Comparison of ENCODE assay signal across 9 mouse cellular contexts in genomic region chr4:142238486-142239239, GRCm38 (mm10). TPM values are rescaled to one million over a fixed set of nuclear protein-coding genes. Genes with fewer than 3 reads are reported as not detected.
A peak's percentile ranks its signal among the peaks of the same experiment; 100 is the strongest.
DNase-seq lines count a peak whose midpoint lies in the region; ATAC-seq and TF ChIP-seq lines count a peak whose summit lies in the region.
"Had no signal": no experiment of that assay in that cellular context is flagged by ENCODE, and none has a peak within 500 bp of the region (broad histone marks: within the 10 kb centered on the region; RNA-seq: fewer than 3 reads in every experiment).

No protein-coding gene starts in this region.

- H3K27ac ChIP-seq in CH12.LX (ENCODE audit: insufficient read depth, low read depth), result no peak overlapping the region
- peak overlapping the region; percentile 46; the same call in 1 of the 2 replicates for H3K27ac ChIP-seq in forebrain, embryonic 12.5 days
- H3K27ac ChIP-seq in liver, embryonic 16.5 days (ENCODE audit: low read length), result no peak overlapping the region
- 0 out of 2 replicates have a peak overlapping the region, but pooled peaks have one; percentile 29 for H3K27ac ChIP-seq in neural tube, embryonic 15.5 days (replicated peaks)

- peak; percentile 12 for DNase-seq in CH12.LX (ENCODE audit: extremely low read depth)
- DNase-seq in brain, embryonic 14.5 days (ENCODE audit: low read depth), result peak; percentile 55
- DNase-seq in heart, postnatal 14 days, result peak; percentile 77 to 83
- peak; percentile 68 to 86 for DNase-seq in kidney, postnatal 36 days
- DNase-seq in urinary bladder, postnatal 36 days (ENCODE audit: low spot score in 2 of 2), result peak; percentile 62 to 68

- no peak for TF ChIP-seq POLR2A in CH12.LX (IDR thresholded peaks at IDR 0.05; ENCODE audit: low read depth, low read length)
- no peak for TF ChIP-seq POLR2A in brain, embryonic 14.5 days (IDR thresholded peaks at IDR 0.05; ENCODE audit: borderline replicate concordance, extremely low read depth, insufficient read depth, insufficient read length, poor library complexity, severe bottlenecking)

- dilution Hi-C loops in CH12.LX (cut with MboI; ENCODE audit: extremely low pct_ligation_motif_present, extremely low pct_unique_long_range_greater_than_20kb, low sequenced_read_pairs), result no loop called here

- peak; percentile 56 for ATAC-seq in forebrain, embryonic 12.5 days (ENCODE audit: low FRiP score)
- peak; percentile 57 for ATAC-seq in liver, embryonic 16.5 days (ENCODE audit: low read depth)
- peak; percentile 73 for ATAC-seq in neural tube, embryonic 15.5 days (ENCODE audit: low FRiP score)

- no peak for TF ChIP-seq EP300 in CH12.LX (IDR thresholded peaks at IDR 0.05; ENCODE audit: low read length)

- no peaks in the 10 kb centered on the region for H3K27me3 ChIP-seq in CH12.LX (replicated peaks)
- peaks cover 18% of the 10 kb centered on the region; the same call in 1 of the 2 replicates for H3K27me3 ChIP-seq in forebrain, embryonic 12.5 days
- H3K27me3 ChIP-seq in liver, embryonic 16.5 days (ENCODE audit: control insufficient read depth, insufficient read depth, low read depth, low read length), result peaks cover 12% of the 10 kb centered on the region
- peaks cover 6% of the 10 kb centered on the region; the same call in 1 of the 2 replicates for H3K27me3 ChIP-seq in neural tube, embryonic 15.5 days (replicated peaks)

- H3K4me1 ChIP-seq in CH12.LX (ENCODE audit: control insufficient read depth in 1 of 2, insufficient read depth in 2 of 2), result peaks cover 6 to 24% of the 10 kb centered on the region in 2 experiments
- peaks cover 28% of the 10 kb centered on the region for H3K4me1 ChIP-seq in forebrain, embryonic 12.5 days
- no peaks in the 10 kb centered on the region for H3K4me1 ChIP-seq in liver, embryonic 16.5 days (ENCODE audit: control insufficient read depth, low read depth, low read length)
- peaks cover 31% of the 10 kb centered on the region for H3K4me1 ChIP-seq in neural tube, embryonic 15.5 days

- peak overlapping the region; percentile 70 for H3K9ac ChIP-seq in CH12.LX (ENCODE audit: insufficient read depth, low read depth)
- peak overlapping the region; percentile 64 for H3K9ac ChIP-seq in forebrain, embryonic 12.5 days
- peak overlapping the region; percentile 18; the same call in 1 of the 2 replicates for H3K9ac ChIP-seq in liver, embryonic 16.5 days (ENCODE audit: low read depth, low read length)
- H3K9ac ChIP-seq in neural tube, embryonic 15.5 days (replicated peaks), result peak overlapping the region; percentile 56

- under 1% methylated on average over 57 of the region's 69 CpGs for WGBS in forebrain, embryonic 12.5 days
- WGBS in liver, embryonic 16.5 days (ENCODE audit: insufficient replicate concordance), result under 1% methylated on average over 69 of the region's 69 CpGs
- WGBS in neural tube, embryonic 15.5 days, result under 1% methylated on average over 56 of the region's 69 CpGs

- TF ChIP-seq RAD21 in CH12.LX (IDR thresholded peaks at IDR 0.05; ENCODE audit: low read depth, low read length), result peak; percentile 17

- no peaks in the 10 kb centered on the region for H3K9me3 ChIP-seq in CH12.LX (replicated peaks; ENCODE audit: low read length)
- H3K9me3 ChIP-seq in forebrain, embryonic 12.5 days, result no peaks in the 10 kb centered on the region
- no peaks in the 10 kb centered on the region for H3K9me3 ChIP-seq in liver, embryonic 16.5 days (replicated peaks; ENCODE audit: control insufficient read depth, low read length)
- H3K9me3 ChIP-seq in neural tube, embryonic 15.5 days (replicated peaks), result no peaks in the 10 kb centered on the region

- intact Hi-C loops in heart, postnatal 14 days (cut with DNase I), result loop anchor here (2.0 kb wide), 1 partner anchor 86 kb away; no protein-coding TSS in a partner anchor

- in situ Hi-C loops in CH12.LX (cut with MboI; ENCODE audit: low pct_ligation_motif_present, low pct_unique_long_range_greater_than_20kb, low sequenced_read_pairs), result loop anchor here (5.0 kb wide), 1 partner anchor 81 kb away; no protein-coding TSS in a partner anchor

- H3K36me3 ChIP-seq in CH12.LX (replicated peaks in 1 of 2; ENCODE audit: control insufficient read depth in 1 of 2, insufficient read depth in 1 of 2, low read length in 1 of 2), result peaks cover 0 to 14% of the 10 kb centered on the region in 2 experiments
- H3K36me3 ChIP-seq in forebrain, embryonic 12.5 days (replicated peaks), result no peaks in the 10 kb centered on the region
- H3K36me3 ChIP-seq in liver, embryonic 16.5 days (ENCODE audit: control insufficient read depth, insufficient read depth), result no peaks in the 10 kb centered on the region
- no peaks in the 10 kb centered on the region for H3K36me3 ChIP-seq in neural tube, embryonic 15.5 days

- 0 out of 2 replicates have a peak, but pooled peaks cover 4% of the 10 kb centered on the region for H3K79me2 ChIP-seq in CH12.LX (replicated peaks; ENCODE audit: control insufficient read depth, extremely low read depth, insufficient read depth, poor library complexity, severe bottlenecking)

- peak overlapping the region; percentile 66 for H3K4me2 ChIP-seq in CH12.LX (ENCODE audit: insufficient read depth, low read depth, poor library complexity, severe bottlenecking)
- H3K4me2 ChIP-seq in forebrain, embryonic 12.5 days, result peak overlapping the region; percentile 98
- peak overlapping the region; percentile 78 for H3K4me2 ChIP-seq in liver, embryonic 16.5 days (ENCODE audit: low read depth, low read length)
- peak overlapping the region; percentile 95 for H3K4me2 ChIP-seq in neural tube, embryonic 15.5 days

- peak overlapping the region; percentile 66 to 93 (median 85) for H3K4me3 ChIP-seq in CH12.LX (replicated peaks in 1 of 3; ENCODE audit: low read depth in 2 of 3, low read length in 2 of 3, poor library complexity in 1 of 3)
- peak overlapping the region; percentile 64 for H3K4me3 ChIP-seq in forebrain, embryonic 12.5 days (replicated peaks)
- peak overlapping the region; percentile 62 for H3K4me3 ChIP-seq in liver, embryonic 16.5 days (ENCODE audit: low read depth, low read length)
- H3K4me3 ChIP-seq in neural tube, embryonic 15.5 days (replicated peaks), result peak overlapping the region; percentile 58

- peak in 1 of 2 experiments; percentile 60; a peak in 2 of 4 replicates for TF ChIP-seq CTCF in CH12.LX (conservative IDR thresholded peaks at IDR 0.05 in 1 of 2, IDR thresholded peaks at IDR 0.05 in 1 of 2; ENCODE audit: low read depth in 2 of 2, low read length in 2 of 2)
- TF ChIP-seq CTCF in brain, embryonic 14.5 days (IDR thresholded peaks at IDR 0.05; ENCODE audit: borderline replicate concordance, extremely low read depth, insufficient read depth, insufficient read length), result peak; percentile 19; the same call in 1 of the 2 replicates

TF ChIP-seq in CH12.LX, 34 proteins besides CTCF, POLR2A, EP300 and RAD21:
- TF ChIP-seq SMC3 (IDR thresholded peaks at IDR 0.05; ENCODE audit: low read depth, low read length) (peak; percentile 29), UBTF (IDR thresholded peaks at IDR 0.05; ENCODE audit: low read depth, low read length) (peak; percentile 97), PAX5 (IDR thresholded peaks at IDR 0.05; ENCODE audit: low read length) (no peak), TCF12 (IDR thresholded peaks at IDR 0.05; ENCODE audit: low read depth, low read length) (peak; percentile 28; the same call in 1 of the 2 replicates), BHLHE40 (IDR thresholded peaks at IDR 0.05; ENCODE audit: low read depth, low read length) (no peak), IRF4 (IDR thresholded peaks at IDR 0.05; ENCODE audit: low read depth, low read length) (0 out of 2 replicates have a peak, but pooled peaks have one; percentile 19), ZNF384 (IDR thresholded peaks at IDR 0.05; ENCODE audit: low read depth, low read length) (no peak)
TF ChIP-seq in CH12.LX: peak in this region for 4.

RNA-seq across cellular contexts. Expression of gene Kazn, which starts 0.5 kb away (rescaled TPM):
- 3.7 and 4.2 TPM in 2 replicates for total RNA-seq in CH12.LX (2012; rRNA removed)
- total RNA-seq in CH12.LX (2014; rRNA removed), result 1.3 and 2.0 TPM in 2 replicates
- 9.4 and 9.7 TPM in 2 replicates for polyA plus RNA-seq in CH12.LX (2012; ENCODE audit: insufficient read length, low read depth)
- polyA plus RNA-seq in brain, embryonic 14.5 days (2012; rRNA removed), result 38.3 and 61.2 TPM in 2 replicates
- 22.2 and 25.6 TPM in 2 replicates for polyA plus RNA-seq in forebrain, embryonic 12.5 days (2016; fragmentation: Nextera tagmentation; extraction: Ambion mirVana)
- 1 to 10 TPM; 5.2 to 5.9 TPM for total RNA-seq in heart, postnatal 14 days (2021)
- polyA plus RNA-seq in liver, embryonic 16.5 days (2015; fragmentation: Nextera tagmentation; extraction: Ambion mirVana), result 0.33 and 0.37 TPM in 2 replicates
- 25.4 and 25.5 TPM in 2 replicates for polyA plus RNA-seq in neural tube, embryonic 15.5 days (2015; fragmentation: Nextera tagmentation; extraction: Ambion mirVana)
- total RNA-seq: MEL had no signal

Comparison
In these comparisons a context has a peak if more than half of its experiments do, and no peak if none do; other contexts are left out.
1. DNase-seq: peak in every context shown above with its lines; median percentile 80 in heart, postnatal 14 days; 77 in kidney, postnatal 36 days; 65 in urinary bladder, postnatal 36 days; 55 in brain, embryonic 14.5 days; 12 in CH12.LX.
2. H3K27ac ChIP-seq: peak in forebrain, embryonic 12.5 days (single experiment) and neural tube, embryonic 15.5 days (single experiment); none in CH12.LX (single experiment) and liver, embryonic 16.5 days (single experiment).
3. H3K9ac ChIP-seq: peak in every context shown above with its lines; median percentile 70 in CH12.LX; 64 in forebrain, embryonic 12.5 days; 56 in neural tube, embryonic 15.5 days; 18 in liver, embryonic 16.5 days.
4. Peak in every context shown above with its lines, with median percentiles within 50 percentile points of each other: H3K4me2 ChIP-seq, H3K4me3 ChIP-seq and ATAC-seq.